Mouse (Mus musculus) kidney, postnatal 4 days (tissue): Measurements from ENCODE around the gene Adam15.

Experiments
- DNase-seq, 2 experiments: peaks; one replicate each; pipeline ENCODE4 v3.0.0; 2021; ENCODE audit warnings: mixed read lengths in 2 of 2

The Adam15 gene

GRCm38 (mm10) chr3:89348911-89349868, 606 bp downstream of the Adam15 start:
- DNase-seq = peak; percentile 64 to 76

DNA sequence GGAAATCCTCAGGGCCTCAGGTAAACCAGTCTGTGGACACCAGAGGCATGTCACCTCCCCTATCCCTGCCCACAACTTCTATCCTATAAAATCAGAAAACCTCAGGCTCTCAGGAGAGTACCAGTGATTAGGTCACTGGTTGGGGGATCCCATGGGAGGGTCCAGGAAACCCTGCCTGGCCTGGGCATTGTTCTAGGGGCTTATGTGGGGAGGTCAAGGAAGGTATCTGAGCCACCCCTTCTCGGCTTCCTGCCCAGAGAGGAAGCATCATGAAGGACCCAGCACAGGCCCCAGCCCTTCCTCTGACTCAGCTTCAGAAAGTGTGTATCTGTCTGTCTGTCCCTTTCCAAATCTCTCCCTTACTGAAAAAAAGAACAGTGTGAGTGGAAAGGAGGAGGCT, 1.9 kb downstream of the Adam15 start:
- peak in 1 of 2 experiments; percentile 52 for DNase-seq

- DNase-seq = no peak
Observed at GRCm38 (mm10) chr3:89346815-89347540, 2.8 kb downstream of the Adam15 start.

DNA sequence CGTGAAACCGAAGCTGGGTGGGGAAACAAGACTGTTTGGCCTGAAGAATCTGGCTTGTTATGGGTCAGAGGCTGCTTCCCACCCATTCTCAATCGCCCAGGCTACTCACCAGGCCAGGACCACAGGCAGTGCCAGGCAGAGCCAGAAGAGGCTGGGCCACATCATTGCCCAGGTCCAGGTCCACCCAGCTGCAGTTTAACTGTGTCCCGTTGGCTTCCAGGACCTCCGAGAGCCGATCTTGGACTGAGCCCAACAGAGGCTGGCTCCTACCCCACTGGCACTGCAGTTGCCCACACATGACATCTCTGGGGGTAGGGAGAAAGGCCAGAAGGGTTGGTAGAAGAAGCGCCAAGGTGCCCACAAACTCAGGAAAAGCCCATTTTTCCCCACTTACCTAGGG, 6.5 kb downstream of the Adam15 start:
- no peak for DNase-seq

- DNase-seq = no peak
Observed at GRCm38 (mm10) chr3:89341794-89342193, 8.0 kb downstream of the Adam15 start.

GRCm38 (mm10) chr3:89340465-89340864, 9.3 kb downstream of the Adam15 start:
- DNase-seq = peak; percentile 85 to 87

DNA sequence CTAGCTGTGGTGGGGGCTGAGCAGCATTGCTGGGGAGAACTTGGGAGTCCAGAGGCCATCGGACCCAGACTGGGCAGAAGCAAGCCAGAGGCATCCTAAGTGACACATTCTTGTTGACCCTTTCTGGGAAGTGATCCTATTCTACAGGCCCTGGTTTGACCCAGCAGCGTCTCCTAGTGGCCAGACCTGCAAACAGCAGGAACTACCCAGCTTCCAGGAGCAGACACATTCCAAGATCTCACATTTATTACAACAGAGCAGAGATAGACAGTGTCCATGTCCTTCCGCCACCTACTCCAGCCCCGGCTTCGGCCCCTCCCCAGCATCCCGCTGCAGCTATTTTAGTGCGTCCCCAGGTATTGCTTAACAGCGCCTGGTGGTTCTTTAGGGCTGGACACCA, 10.4 kb downstream of the Adam15 start:
- peak; percentile 89 to 91 for DNase-seq

DNA sequence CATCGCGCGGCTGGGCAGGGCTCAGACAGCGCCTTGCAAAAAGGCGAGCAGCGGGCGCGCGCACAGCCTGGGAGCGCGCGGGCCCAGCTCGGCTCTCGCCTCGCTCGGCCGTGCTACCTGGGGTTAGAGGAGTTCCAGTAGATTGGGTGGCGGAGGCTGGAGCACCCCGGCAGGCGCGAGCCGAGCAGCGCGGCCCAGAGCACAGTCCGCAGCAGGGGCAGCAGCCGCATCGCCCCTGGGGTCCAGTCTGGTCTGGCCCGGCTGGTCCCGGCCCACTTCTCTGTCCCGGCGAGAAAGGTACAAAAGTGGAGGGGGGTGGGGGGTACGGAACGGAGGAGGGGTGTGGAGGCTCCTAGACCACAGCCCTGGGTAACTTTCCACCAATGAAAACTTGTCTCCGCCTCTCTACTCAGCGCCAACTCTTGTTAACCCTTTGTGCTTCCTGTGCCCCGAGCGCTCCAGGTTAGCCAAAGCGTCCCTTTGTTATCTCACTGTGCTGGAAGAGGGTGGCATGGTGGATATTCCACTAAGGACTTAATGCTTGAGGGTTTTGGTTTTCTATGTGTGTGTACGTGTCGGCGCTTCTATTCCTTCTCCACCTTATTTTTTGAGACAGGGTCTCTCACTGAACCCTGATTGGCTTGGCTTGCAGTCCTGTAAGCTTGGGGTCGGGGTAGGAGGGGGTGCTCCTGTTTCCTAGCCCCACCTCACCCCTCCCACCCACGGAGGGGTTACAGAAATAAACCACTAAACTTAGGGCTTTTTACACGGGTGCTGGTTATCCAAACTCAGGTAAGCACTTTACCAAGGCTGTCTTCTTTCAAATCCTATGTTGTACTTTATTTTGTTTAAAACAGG, 11.8 kb downstream of the Adam15 start, which contains the start of gene Efna4:
TSS of gene Efna4 (minus strand) at position 308 of the 858 bp plus-strand sequence.
- DNase-seq = peak; percentile 72 to 83

DNA sequence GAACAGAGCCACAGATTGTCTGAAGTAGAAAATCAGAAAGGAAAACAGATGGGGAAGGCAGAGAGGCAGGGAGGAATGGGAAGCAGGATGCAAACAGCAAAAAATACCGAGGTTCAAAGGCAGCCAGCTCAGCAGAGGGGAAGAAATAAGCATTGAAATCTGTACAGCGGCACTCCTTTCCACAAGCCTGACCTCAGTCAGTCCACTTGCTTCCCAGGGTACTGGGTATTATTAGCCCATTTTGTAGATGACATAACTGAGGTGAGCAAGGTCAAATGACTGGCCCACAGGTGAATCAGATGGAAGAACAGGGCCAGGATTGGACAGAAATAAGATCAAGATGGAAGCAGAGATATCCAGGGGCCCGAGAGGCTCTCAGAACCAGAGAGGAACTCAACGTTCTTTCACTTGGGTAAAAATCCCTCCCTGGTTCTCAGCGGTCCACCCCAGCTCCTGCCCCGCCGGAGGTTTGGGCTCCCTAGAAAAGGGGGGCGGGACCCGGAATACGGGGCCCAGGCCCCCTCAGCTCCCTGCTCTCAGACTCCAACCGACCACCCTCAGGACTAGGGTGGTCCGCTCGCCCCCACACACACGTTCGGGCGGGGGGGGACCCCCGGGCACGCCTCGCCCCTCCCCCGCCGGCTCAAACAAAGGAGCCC, 12.6 kb downstream of the Adam15 start:
- no peak for DNase-seq

- DNase-seq = no peak
Observed at GRCm38 (mm10) chr3:89336529-89336928, 13.3 kb downstream of the Adam15 start.

GRCm38 (mm10) chr3:89333053-89333452, 16.7 kb downstream of the Adam15 start:
- no peak for DNase-seq

DNA sequence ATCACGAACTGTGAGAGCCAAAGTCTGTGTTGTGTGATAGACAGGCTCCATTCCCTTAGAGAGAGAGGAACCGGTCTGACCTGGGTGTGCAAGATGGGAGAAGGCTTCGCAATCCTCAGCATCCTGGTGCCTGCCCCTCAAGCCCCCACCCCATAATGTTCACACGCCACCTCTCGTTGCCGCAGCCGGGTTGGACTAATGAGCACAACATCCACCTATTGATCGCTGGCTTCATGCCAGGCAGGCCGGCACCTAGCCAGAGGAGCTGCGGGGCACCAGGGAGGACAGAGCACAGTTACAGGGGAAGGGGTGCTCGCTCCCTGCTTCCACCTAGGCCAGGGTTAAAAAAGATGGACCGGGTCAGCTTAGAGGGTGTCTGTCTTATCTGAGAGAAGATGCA, 17.3 kb downstream of the Adam15 start:
- DNase-seq = no peak

GRCm38 (mm10) chr3:89332013-89332412, 17.8 kb downstream of the Adam15 start:
- DNase-seq = no peak

DNA sequence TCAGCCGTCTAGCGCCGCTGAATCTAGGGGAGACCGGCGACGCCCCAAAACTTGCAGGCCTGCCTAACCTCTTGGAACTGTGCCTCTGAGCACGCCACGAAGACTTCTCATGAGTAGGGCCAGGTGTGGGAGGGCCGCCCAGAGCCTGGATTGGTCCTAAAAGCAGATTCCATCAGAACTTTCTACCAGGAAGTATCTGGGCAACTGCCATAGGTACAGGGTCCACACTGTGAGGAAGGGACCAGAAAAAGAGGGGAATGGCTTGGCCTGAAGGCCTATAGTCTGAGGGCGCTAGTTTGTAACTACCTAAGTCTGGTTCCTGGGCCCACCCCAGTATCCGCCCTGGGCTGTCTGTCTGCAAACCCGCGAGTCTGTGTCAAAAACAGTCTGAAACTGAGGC, 18.2 kb downstream of the Adam15 start:
- no peak for DNase-seq

GRCm38 (mm10) chr3:89330948-89331347, 18.8 kb downstream of the Adam15 start:
- peak; percentile 57 to 73 for DNase-seq

DNA sequence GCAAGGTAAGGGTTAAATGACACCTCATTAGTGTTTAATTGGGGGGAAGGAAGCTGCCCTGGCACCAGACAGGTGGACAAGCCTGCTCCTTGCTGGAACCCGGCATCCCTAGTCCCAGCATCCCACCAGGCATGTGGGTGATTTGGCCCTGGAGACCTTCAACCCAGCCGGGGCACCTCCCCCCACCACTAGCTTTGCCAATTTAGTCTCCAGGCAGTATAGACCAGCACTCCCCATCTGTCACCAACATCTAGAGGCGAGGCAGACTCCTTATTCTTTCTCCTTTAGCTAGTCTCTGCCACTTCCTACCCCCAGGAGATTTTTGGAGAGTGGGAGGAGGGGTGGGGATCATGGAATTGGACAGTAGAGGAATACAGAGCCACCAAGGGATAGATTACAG, 19.4 kb downstream of the Adam15 start:
- DNase-seq = no peak

DNA sequence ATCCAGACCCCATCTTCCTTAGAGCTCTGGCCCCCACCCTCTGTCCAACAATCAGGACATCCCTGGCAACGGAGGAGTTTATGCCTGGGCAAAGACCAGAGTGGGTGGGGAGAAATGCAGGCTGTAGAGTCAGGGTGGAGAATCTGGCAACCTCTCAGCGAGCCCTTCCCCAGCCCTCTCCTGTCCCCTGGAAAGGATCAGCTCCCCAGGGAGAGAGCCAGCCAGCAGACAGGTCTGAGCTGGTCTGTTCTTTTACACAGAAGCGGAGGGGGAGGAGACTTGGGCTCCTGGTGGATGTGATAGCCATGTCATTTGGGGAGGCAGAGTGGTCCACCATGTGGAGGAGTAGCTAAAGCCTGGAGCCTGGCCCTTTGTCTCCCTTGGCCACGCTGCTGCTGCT, 21.2 kb downstream of the Adam15 start:
- peak in 1 of 2 experiments; percentile 18 for DNase-seq

GRCm38 (mm10) chr3:89327371-89327870, 22.4 kb downstream of the Adam15 start:
- DNase-seq = peak in 1 of 2 experiments; percentile 37

DNA sequence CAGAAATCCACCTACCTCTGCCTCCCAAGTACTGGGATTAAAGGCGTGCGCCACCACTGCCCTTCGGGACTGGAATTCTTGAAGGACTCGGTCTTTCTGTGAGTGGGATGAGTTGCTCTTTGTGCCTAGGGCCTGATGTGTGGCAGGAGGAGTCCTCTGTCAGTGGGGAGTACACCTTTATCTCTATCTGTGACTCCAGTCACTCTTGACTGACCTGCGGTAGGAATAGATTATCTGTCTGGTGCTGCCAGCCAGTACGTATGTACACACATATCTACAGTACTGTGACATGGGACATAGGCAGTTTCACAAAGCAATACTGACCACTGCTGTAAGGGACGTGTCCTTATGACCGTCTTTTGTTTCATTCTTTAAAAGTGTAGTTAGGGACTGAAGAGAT, 23.9 kb downstream of the Adam15 start:
- DNase-seq = no peak

DNA sequence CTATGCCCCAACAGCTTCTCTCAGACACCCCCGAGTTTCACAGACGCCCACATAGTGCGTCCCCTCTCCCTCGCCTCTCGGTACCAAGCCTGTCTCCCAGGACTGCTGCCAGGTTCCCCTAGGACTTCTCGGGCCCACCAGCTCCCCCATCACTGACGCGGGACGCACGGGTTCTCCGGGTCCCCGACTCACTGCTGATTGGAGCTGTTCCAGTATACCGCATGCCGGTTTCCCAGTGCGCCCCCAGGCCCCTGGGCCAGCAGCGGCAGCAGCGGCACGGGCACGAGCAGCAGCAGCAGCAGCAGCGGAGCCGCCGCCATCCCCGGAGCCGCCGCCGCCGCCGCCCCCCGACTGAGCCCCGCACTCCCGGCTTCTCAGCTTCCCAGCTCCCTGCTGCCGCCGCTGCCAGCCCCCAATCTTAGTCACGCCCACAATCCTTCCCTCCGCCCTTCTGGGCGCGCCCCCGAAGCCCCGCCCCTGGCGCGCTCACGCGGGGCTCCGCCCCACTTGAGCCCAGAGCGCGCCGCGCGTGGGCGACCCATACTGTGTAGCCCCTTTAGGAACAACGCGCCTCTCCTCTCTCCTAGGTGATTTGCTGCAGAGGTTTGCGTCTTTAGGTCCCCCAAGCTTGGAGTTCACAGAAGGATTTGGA, 27.2 kb downstream of the Adam15 start, which contains the start of gene Efna3:
TSS of gene Efna3 (minus strand) at position 452 of the 652 bp plus-strand sequence.
- peak; percentile 82 to 87 for DNase-seq

- DNase-seq = no peak
Observed at GRCm38 (mm10) chr3:89322131-89322500, 27.7 kb downstream of the Adam15 start.
